32 mouse cellular contexts compared by ENCODE assay signal in genomic region chr17:28088718-28089117, GRCm38 (mm10). TPM values are rescaled to one million over a fixed set of nuclear protein-coding genes. Genes with fewer than 3 reads are reported as not detected.
A peak's percentile ranks its signal among the peaks of the same experiment; 100 is the strongest.
DNase-seq lines count a peak whose midpoint lies in the region; ATAC-seq and TF ChIP-seq lines count a peak whose summit lies in the region.
"Had no signal": no experiment of that assay in that cellular context is flagged by ENCODE, and none has a peak within 500 bp of the region (broad histone marks: within the 10 kb centered on the region; RNA-seq: fewer than 3 reads in every experiment).

No protein-coding gene starts in this region.

- H3K4me2 ChIP-seq in forebrain, embryonic 13.5 days, result no peak overlapping the region
- H3K4me2 ChIP-seq in midbrain, embryonic 16.5 days (ENCODE audit: low read length), result no peak overlapping the region
- H3K4me2 ChIP-seq: embryonic facial prominence, embryonic 12.5 days; embryonic facial prominence, embryonic 15.5 days; forebrain, embryonic 12.5 days; heart, embryonic 13.5 days; hindbrain, embryonic 12.5 days; hindbrain, embryonic 15.5 days; intestine, embryonic 15.5 days had no signal

- no peak for DNase-seq in forebrain, embryonic 10.5 days (ENCODE audit: extremely low spot score, low spot score)
- DNase-seq in midbrain, embryonic 10.5 days (ENCODE audit: low spot score), result no peak
- DNase-seq in MEL (ENCODE audit: low read depth, low spot score), result no peak
- no peak for DNase-seq in retina, embryonic 14.5 days (ENCODE audit: low spot score)
- DNase-seq in embryo, embryonic 9.5 days (ENCODE audit: extremely low spot score), result no peak
- no peak for DNase-seq in kidney, adult 2 months
- DNase-seq: adrenal gland, adult 8-10 months; adrenal gland, postnatal 25 days; B cell, adult 2 months; cerebellum, adult 11-12 months; cerebellum, adult 9-10 months; cerebellum, postnatal 14 days; gastrocnemius, postnatal 10 days; gastrocnemius, postnatal 36 days; heart, adult 11 months; heart, postnatal 14 days; heart, postnatal 4 days; kidney, adult 11 months had no signal

- peaks cover 13% of the 10 kb centered on the region for H3K27me3 ChIP-seq in forebrain, embryonic 10.5 days (ENCODE audit: poor library complexity, severe bottlenecking)
- peaks cover 8% of the 10 kb centered on the region for H3K27me3 ChIP-seq in forebrain, embryonic 13.5 days
- H3K27me3 ChIP-seq in midbrain, embryonic 10.5 days (ENCODE audit: low read depth, poor library complexity, severe bottlenecking), result peaks cover 8% of the 10 kb centered on the region
- H3K27me3 ChIP-seq in midbrain, embryonic 16.5 days (ENCODE audit: control insufficient read depth, insufficient read depth, low read depth, low read length), result no peaks in the 10 kb centered on the region
- H3K27me3 ChIP-seq in MEL (ENCODE audit: control insufficient read depth in 1 of 2, insufficient read depth in 2 of 2, low read length in 2 of 2), result no peaks in the 10 kb centered on the region
- H3K27me3 ChIP-seq in kidney, adult 2 months (replicated peaks; ENCODE audit: control insufficient read depth, insufficient read depth, low read length), result no peaks in the 10 kb centered on the region
- H3K27me3 ChIP-seq: embryonic facial prominence, embryonic 12.5 days; embryonic facial prominence, embryonic 15.5 days; intestine, embryonic 15.5 days had no signal

- no peak for TF ChIP-seq CTCF in MEL (IDR thresholded peaks at IDR 0.05 in 2 of 3, conservative IDR thresholded peaks at IDR 0.05 in 1 of 3; ENCODE audit: control insufficient read depth in 1 of 3, insufficient read depth in 1 of 3, low read depth in 2 of 3, low read length in 3 of 3, poor library complexity in 1 of 3, severe bottlenecking in 1 of 3)
- no peak for TF ChIP-seq CTCF in kidney, adult 2 months (conservative IDR thresholded peaks at IDR 0.05; ENCODE audit: insufficient read depth, insufficient read length, low read depth, low read length)

- no peaks in the 10 kb centered on the region; the same call in 1 of the 2 replicates for H3K79me2 ChIP-seq in MEL (ENCODE audit: control insufficient read depth, insufficient read depth, low read length, poor library complexity)

- ATAC-seq in forebrain, embryonic 13.5 days, result no peak
- ATAC-seq in midbrain, embryonic 16.5 days, result no peak
- ATAC-seq: activated CD4-positive, CD25-positive, alpha-beta regulatory T cell, adult 4 months; forebrain, embryonic 16.5 days; intestine, embryonic 15.5 days had no signal

- H3K9ac ChIP-seq in forebrain, embryonic 13.5 days, result no peak overlapping the region
- no peak overlapping the region for H3K9ac ChIP-seq in midbrain, embryonic 16.5 days (ENCODE audit: low read depth, low read length)
- no peak overlapping the region for H3K9ac ChIP-seq in MEL (ENCODE audit: control insufficient read depth, low read depth, low read length, poor library complexity, severe bottlenecking)
- H3K9ac ChIP-seq: embryonic facial prominence, embryonic 12.5 days; embryonic facial prominence, embryonic 15.5 days; forebrain, embryonic 12.5 days; heart, embryonic 13.5 days; hindbrain, embryonic 12.5 days; hindbrain, embryonic 15.5 days; intestine, embryonic 15.5 days had no signal

- TF ChIP-seq EP300 in MEL (IDR thresholded peaks at IDR 0.05; ENCODE audit: low read depth in 1 of 2, low read length in 2 of 2), result no peak

- H3K36me3 ChIP-seq in forebrain, embryonic 10.5 days (replicated peaks), result no peaks in the 10 kb centered on the region; the same call in 1 of the 2 replicates
- no peaks in the 10 kb centered on the region for H3K36me3 ChIP-seq in forebrain, embryonic 13.5 days (ENCODE audit: poor library complexity, severe bottlenecking)
- H3K36me3 ChIP-seq in midbrain, embryonic 10.5 days, result no peaks in the 10 kb centered on the region
- H3K36me3 ChIP-seq in midbrain, embryonic 16.5 days (ENCODE audit: control insufficient read depth, insufficient read depth, low read length), result no peaks in the 10 kb centered on the region
- H3K36me3 ChIP-seq in MEL (ENCODE audit: control insufficient read depth in 1 of 2, insufficient read depth in 2 of 2, low read length in 2 of 2), result peaks cover 0 to 3% of the 10 kb centered on the region in 2 experiments; a peak in 2 of 4 replicates
- no peaks in the 10 kb centered on the region for H3K36me3 ChIP-seq in kidney, adult 2 months (ENCODE audit: control insufficient read depth, insufficient read depth, low read length)
- H3K36me3 ChIP-seq: embryonic facial prominence, embryonic 12.5 days; embryonic facial prominence, embryonic 15.5 days; forebrain, embryonic 12.5 days; G1E; heart, embryonic 13.5 days; hindbrain, embryonic 12.5 days; hindbrain, embryonic 15.5 days; intestine, embryonic 15.5 days had no signal

- no peak overlapping the region for H3K4me3 ChIP-seq in forebrain, embryonic 10.5 days
- no peak overlapping the region for H3K4me3 ChIP-seq in forebrain, embryonic 13.5 days
- no peak overlapping the region for H3K4me3 ChIP-seq in midbrain, embryonic 10.5 days
- no peak overlapping the region for H3K4me3 ChIP-seq in midbrain, embryonic 16.5 days (ENCODE audit: low read depth, low read length)
- no peak overlapping the region for H3K4me3 ChIP-seq in MEL (ENCODE audit: control insufficient read depth in 1 of 2, insufficient read depth in 1 of 2, low read depth in 2 of 2, low read length in 2 of 2)
- no peak overlapping the region for H3K4me3 ChIP-seq in kidney, adult 2 months (ENCODE audit: insufficient read depth, low read depth, low read length)
- H3K4me3 ChIP-seq: embryonic facial prominence, embryonic 12.5 days; embryonic facial prominence, embryonic 15.5 days; forebrain, embryonic 12.5 days; heart, embryonic 13.5 days; hindbrain, embryonic 12.5 days; hindbrain, embryonic 15.5 days; intestine, embryonic 15.5 days had no signal

- WGBS in forebrain, embryonic 10.5 days, result 91% methylated on average over 6 of the region's 6 CpGs
- 90% methylated on average over 6 of the region's 6 CpGs for WGBS in forebrain, embryonic 13.5 days
- WGBS in midbrain, embryonic 10.5 days, result 97% methylated on average over 6 of the region's 6 CpGs
- 100% methylated on average over 5 of the region's 6 CpGs for WGBS in midbrain, embryonic 16.5 days
- 96% methylated on average over 5 of the region's 6 CpGs for WGBS in kidney, adult 2 months

- peaks cover 49% of the 10 kb centered on the region for H3K4me1 ChIP-seq in forebrain, embryonic 10.5 days
- H3K4me1 ChIP-seq in forebrain, embryonic 13.5 days, result peaks cover 14% of the 10 kb centered on the region
- peaks cover 47% of the 10 kb centered on the region for H3K4me1 ChIP-seq in midbrain, embryonic 10.5 days
- peaks cover 3% of the 10 kb centered on the region; the same call in 1 of the 2 replicates for H3K4me1 ChIP-seq in midbrain, embryonic 16.5 days (ENCODE audit: control insufficient read depth, insufficient read depth, low read length)
- peaks cover 0 to 3% of the 10 kb centered on the region in 2 experiments; a peak in 1 of 4 replicates for H3K4me1 ChIP-seq in MEL (ENCODE audit: control insufficient read depth in 1 of 2, insufficient read depth in 2 of 2, low read length in 2 of 2)
- H3K4me1 ChIP-seq in kidney, adult 2 months (ENCODE audit: control insufficient read depth, insufficient read depth, low read length), result no peaks in the 10 kb centered on the region

- TF ChIP-seq RAD21 in MEL (IDR thresholded peaks at IDR 0.05; ENCODE audit: low read depth, low read length), result no peak

- peak overlapping the region; percentile 30; the same call in 1 of the 2 replicates for H3K27ac ChIP-seq in forebrain, embryonic 10.5 days
- no peak overlapping the region for H3K27ac ChIP-seq in forebrain, embryonic 13.5 days
- H3K27ac ChIP-seq in midbrain, embryonic 10.5 days (replicated peaks), result 0 out of 2 replicates have a peak overlapping the region, but pooled peaks have one; percentile 7
- no peak overlapping the region for H3K27ac ChIP-seq in midbrain, embryonic 16.5 days (ENCODE audit: low read length)
- no peak overlapping the region for H3K27ac ChIP-seq in MEL (ENCODE audit: control insufficient read depth, low read depth, low read length)
- no peak overlapping the region for H3K27ac ChIP-seq in kidney, adult 2 months (ENCODE audit: insufficient read depth, low read depth, low read length)
- H3K27ac ChIP-seq: embryonic facial prominence, embryonic 15.5 days; forebrain, embryonic 12.5 days; hindbrain, embryonic 12.5 days; hindbrain, embryonic 15.5 days; intestine, embryonic 15.5 days had no signal

- TF ChIP-seq POLR2A in MEL (IDR thresholded peaks at IDR 0.05; ENCODE audit: control insufficient read depth in 1 of 2, insufficient read depth in 1 of 2, low read depth in 1 of 2, low read length in 2 of 2, poor library complexity in 1 of 2), result no peak
- no peak for TF ChIP-seq POLR2A in kidney, adult 2 months (IDR thresholded peaks at IDR 0.05; ENCODE audit: low read depth, low read length)

- H3K9me3 ChIP-seq in forebrain, embryonic 10.5 days, result peaks cover 4% of the 10 kb centered on the region
- no peaks in the 10 kb centered on the region for H3K9me3 ChIP-seq in forebrain, embryonic 13.5 days (replicated peaks)
- H3K9me3 ChIP-seq in midbrain, embryonic 10.5 days (replicated peaks), result peaks cover under 1% of the 10 kb centered on the region; the same call in 1 of the 2 replicates
- no peaks in the 10 kb centered on the region for H3K9me3 ChIP-seq in midbrain, embryonic 16.5 days (replicated peaks; ENCODE audit: control insufficient read depth, low read length, poor library complexity, severe bottlenecking)
- H3K9me3 ChIP-seq in MEL (replicated peaks; ENCODE audit: insufficient read depth, low read length), result no peaks in the 10 kb centered on the region
- H3K9me3 ChIP-seq: embryonic facial prominence, embryonic 12.5 days; embryonic facial prominence, embryonic 15.5 days; forebrain, embryonic 12.5 days; hindbrain, embryonic 15.5 days; intestine, embryonic 15.5 days had no signal

RNA-seq across cellular contexts. Expression of gene Tcp11, which starts 8.3 kb away (rescaled TPM):
- polyA plus RNA-seq in forebrain, embryonic 10.5 days (2016; fragmentation: Nextera tagmentation; extraction: Ambion mirVana), result 0.68 and 0.85 TPM in 2 replicates
- polyA plus RNA-seq in forebrain, embryonic 13.5 days (2015; fragmentation: Nextera tagmentation; extraction: Ambion mirVana), result 1.4 TPM in 2 replicates
- polyA plus RNA-seq in midbrain, embryonic 10.5 days (2016; fragmentation: Nextera tagmentation; extraction: Ambion mirVana), result 0.86 and 1.2 TPM in 2 replicates
- polyA plus RNA-seq in midbrain, embryonic 16.5 days (2015; fragmentation: Nextera tagmentation; extraction: Ambion mirVana), result 2.0 TPM in 2 replicates
- 0.46 and 0.50 TPM in 2 replicates for total RNA-seq in MEL (2012; rRNA removed)
- under 1 TPM in 1 of 2 experiments, not detected in 1; 0.82 TPM for polyA plus RNA-seq in MEL (2012; ENCODE audit: insufficient read depth in 1 of 2, insufficient read length in 2 of 2, low read depth in 1 of 2, low replicate concordance in 2 of 2, missing spikeins in 1 of 2)
- polyA plus RNA-seq in kidney, adult 2 months (2012; rRNA removed), result 1.4 and 2.5 TPM in 2 replicates
- total RNA-seq: adrenal gland, postnatal 25 days; CH12.LX; G1E; gastrocnemius, adult 18-20 months; gastrocnemius, postnatal 10 days; gastrocnemius, postnatal 36 days; heart, postnatal 14 days had no signal
- polyA plus RNA-seq: G1E had no signal

RNA-seq across cellular contexts. Expression of gene Scube3, which starts 53.2 kb away (rescaled TPM):
- 11.5 and 13.9 TPM in 2 replicates for polyA plus RNA-seq in forebrain, embryonic 10.5 days (2016; fragmentation: Nextera tagmentation; extraction: Ambion mirVana)
- 2.9 and 4.2 TPM in 2 replicates for polyA plus RNA-seq in forebrain, embryonic 13.5 days (2015; fragmentation: Nextera tagmentation; extraction: Ambion mirVana)
- polyA plus RNA-seq in midbrain, embryonic 10.5 days (2016; fragmentation: Nextera tagmentation; extraction: Ambion mirVana), result 9.5 and 10.8 TPM in 2 replicates
- polyA plus RNA-seq in midbrain, embryonic 16.5 days (2015; fragmentation: Nextera tagmentation; extraction: Ambion mirVana), result 5.4 and 5.8 TPM in 2 replicates
- 0.03 and 0.04 TPM in 2 replicates for total RNA-seq in MEL (2012; rRNA removed)
- under 1 TPM in 1 of 2 experiments, not detected in 1; 0.03 TPM for polyA plus RNA-seq in MEL (2012; ENCODE audit: insufficient read depth in 1 of 2, insufficient read length in 2 of 2, low read depth in 1 of 2, low replicate concordance in 2 of 2, missing spikeins in 1 of 2)
- 2.4 and 5.4 TPM in 2 replicates for polyA plus RNA-seq in kidney, adult 2 months (2012; rRNA removed)
- polyA plus RNA-seq: activated CD4-positive, CD25-positive, alpha-beta regulatory T cell, adult 4 months; G1E had no signal

Comparison
In these comparisons a context has a peak if more than half of its experiments do, and no peak if none do; other contexts are left out.
1. H3K27ac ChIP-seq: peak in forebrain, embryonic 10.5 days (single experiment) and midbrain, embryonic 10.5 days (single experiment); none in forebrain, embryonic 13.5 days (single experiment), midbrain, embryonic 16.5 days (single experiment), MEL (single experiment) and kidney, adult 2 months (single experiment).